Mouse (Mus musculus): ENCODE measurements at regions not wholly inside any gene's neighbourhood (a gene's known extent, or its start where the extent isn't known, plus 50 kb on each side); places are given as distances from the start of the nearest gene placed in this dataset.

DNA sequence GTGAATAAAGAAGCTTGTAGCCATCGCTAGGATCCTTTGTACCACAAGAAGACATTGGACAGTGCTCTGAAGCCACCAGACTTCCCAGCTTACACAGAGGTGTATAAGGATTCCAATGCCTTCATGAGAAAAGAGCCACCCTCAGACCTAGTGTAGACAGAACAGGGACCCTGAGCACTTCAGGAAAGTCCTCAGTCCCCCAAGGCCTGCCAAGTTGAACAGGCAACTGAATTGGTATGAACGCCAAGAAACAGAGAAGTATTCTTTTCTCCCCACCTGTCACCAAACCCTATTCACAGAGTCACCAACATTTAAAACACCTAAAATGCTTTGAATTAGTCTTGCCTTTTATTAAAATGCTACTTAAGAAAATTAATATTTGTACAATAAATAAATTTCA lies 200.3 kb downstream of the Galc start:
- TF ChIP-seq GATA1 (IDR thresholded peaks at IDR 0.05; ENCODE audit: borderline replicate concordance, low read length) (no peak), FLI1 (IDR thresholded peaks at IDR 0.05; ENCODE audit: low read length) (no peak)
